Mouse (Mus musculus) liver, embryonic 14.5 days (tissue): Measurements from ENCODE around the gene Gm10024.
"Not testable (repeated sequence)": the region's sequence is repeated elsewhere in the genome, so short reads cannot be mapped to it uniquely, and the experiment has no call there.

Source experiments
- CTCF ChIP-seq: IDR thresholded peaks from 2 replicates; pipeline ENCODE4 v1.5.1; 2016; ENCODE audit warnings: antibody characterized with exemption, low read depth, control low read depth
- EP300 ChIP-seq: IDR thresholded peaks from 2 replicates; pipeline ENCODE4 v1.6.1; 2016; ENCODE audit warnings: antibody characterized with exemption, low read depth

- TF ChIP-seq EP300, CTCF: not testable (repeated sequence)
These were observed 41.1 kb downstream of the Gm10024 start for GRCm38 (mm10) chr10:77752312-77752711.
